Mouse (Mus musculus) adrenal gland, adult 18-20 months (tissue): Measurements from ENCODE around the gene Slc25a5. TPM values are rescaled to one million over a fixed set of nuclear protein-coding genes. Genes with fewer than 3 reads are reported as not detected.

Experiments
- DNase-seq, 2 experiments: peaks; one replicate each; pipeline ENCODE4 v3.0.0; 2021 to 2022; ENCODE audit warnings: low spot score in 2 of 2
- total RNA-seq, 2 experiments: library from RNA; stranded (reverse); gene quantifications; 1 replicate in 1 of 2; 2 replicates in 1 of 2; pipeline ENCODE4 v1.2.3; 2021

The Slc25a5 gene
- total RNA-seq, 2 experiments from 2014 or later = 441 to 551 TPM

DNA sequence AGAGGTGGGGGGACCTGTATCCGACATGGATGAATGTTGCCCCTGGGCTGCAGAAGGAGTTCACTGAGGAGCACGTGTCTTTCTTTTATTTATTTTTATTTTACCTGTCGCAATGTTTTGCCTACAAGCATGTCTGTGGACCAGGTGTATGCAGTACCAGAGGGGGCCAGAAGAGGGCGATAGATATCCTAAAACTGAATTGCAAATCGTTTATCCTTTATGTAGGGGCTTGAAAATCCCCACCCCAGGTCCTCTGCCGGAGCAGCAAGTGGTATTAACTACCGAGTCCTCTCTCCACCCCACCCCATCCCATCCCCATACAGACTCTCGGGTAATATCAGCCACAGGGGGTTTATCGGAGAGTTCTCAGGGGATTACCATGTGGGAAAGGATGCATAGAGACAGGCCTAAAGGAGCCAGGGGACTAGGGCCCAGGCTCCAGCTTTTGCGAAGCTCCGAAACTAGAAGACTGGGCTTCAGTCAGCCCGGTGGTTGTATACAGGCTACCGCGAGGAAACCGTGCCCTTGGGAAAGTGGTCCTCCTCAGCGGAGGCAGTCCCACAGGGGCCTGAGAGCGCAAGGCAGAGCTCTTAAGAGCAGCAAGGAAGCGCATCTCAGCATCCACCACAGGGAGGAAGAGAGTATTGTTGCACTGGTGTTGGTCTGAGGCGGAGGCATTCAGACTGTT is 38.1 kb downstream of the Slc25a5 start:
- peak; percentile 61 to 67 for DNase-seq

DNA sequence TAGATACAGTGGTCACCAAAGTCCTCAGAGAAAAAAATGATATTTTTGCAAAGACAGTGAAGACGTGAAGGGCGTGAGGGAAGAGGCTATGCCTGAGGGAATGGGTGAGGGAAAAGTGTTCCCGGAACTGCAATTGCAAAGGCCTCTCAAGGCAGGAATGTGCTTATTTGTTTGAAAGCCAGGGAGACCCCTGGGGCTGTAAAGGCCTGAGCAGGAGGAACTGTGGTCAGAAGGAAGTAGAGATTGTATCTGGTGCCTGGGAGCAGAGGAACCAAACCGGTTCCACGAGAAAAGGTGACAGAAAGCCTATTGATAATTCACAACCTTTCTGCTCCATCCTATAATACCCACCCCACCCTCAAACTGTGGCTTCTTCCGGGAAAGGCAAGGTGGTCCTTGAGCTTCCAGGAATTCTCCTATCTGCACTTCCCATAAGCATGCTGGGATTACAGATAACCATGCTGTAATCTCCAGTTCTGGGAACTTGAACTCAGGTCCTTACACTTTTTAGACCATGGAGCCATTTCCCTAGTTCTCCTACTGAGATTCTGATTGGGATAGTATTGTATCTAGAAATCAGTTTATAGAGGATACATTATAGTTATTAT is 41.7 kb downstream of the Slc25a5 start:
- DNase-seq = no peak

DNA sequence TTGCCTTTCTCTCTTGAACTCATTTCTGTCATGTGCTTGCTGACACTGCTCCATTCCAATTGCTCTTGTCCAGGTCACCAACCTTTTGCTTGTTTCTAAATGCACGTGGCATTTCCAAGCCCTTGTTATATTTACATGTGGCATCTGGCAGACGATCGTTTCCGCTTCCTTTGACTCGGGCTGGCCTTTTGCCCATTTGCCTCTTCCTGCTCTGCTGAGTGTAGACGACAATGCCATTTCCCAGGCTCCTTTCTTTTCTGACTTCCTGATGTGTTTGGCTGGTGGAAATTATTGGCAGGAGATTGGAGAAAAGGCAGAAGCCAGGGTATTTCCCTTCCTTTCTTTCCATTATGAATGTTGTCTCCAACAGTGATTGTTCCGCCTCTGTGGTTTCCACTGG is 43.9 kb downstream of the Slc25a5 start:
- no peak for DNase-seq

DNA sequence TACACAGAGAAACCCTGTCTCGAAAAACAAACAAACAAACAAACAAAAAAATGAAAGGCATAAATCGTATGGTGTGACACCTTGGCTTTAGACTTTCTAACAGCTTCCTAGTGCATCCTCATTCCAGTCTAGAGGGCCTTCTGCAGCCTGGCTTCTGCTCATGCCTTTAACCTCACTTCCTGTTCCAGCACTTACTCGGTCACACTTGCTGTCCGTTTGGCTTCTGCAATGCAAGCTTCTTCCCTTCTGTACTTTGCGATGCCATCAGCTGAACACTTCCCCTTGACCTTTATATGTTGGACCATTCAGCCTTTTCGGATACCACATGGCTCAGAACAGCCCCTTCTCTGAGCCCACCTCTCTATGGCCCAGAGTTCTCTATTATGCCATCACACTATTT is 46.2 kb downstream of the Slc25a5 start:
- DNase-seq = no peak

DNA sequence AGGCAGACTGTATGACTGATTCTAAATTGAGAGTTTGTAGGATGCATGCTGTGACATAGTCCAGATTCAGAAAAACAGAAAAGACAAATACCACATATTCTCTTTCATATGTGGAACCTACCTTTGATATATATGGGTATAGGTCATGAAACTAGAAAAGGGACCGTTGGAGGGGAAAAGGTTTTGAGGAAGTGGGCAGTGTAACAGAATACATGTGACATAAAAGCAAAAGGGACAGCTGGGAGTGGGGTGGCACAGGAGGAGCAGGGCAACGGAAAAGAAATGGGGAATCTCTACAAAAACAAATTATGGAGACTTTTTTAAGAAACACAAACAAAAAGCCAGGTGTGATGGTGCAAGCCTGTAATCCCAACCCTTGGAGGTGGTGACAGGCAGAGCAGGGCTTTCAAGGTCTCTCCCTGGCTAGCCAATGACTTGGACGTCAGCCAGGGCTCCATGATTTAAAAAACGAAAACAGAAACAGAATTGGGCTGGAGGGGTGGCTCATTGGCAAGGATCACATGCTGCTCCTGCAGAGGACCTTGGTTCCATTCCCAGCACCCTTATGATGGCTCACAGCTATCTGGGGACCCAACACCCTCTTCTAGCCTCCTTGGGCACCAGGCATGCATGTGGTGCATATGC is 48.0 kb downstream of the Slc25a5 start:
- DNase-seq = no peak

DNA sequence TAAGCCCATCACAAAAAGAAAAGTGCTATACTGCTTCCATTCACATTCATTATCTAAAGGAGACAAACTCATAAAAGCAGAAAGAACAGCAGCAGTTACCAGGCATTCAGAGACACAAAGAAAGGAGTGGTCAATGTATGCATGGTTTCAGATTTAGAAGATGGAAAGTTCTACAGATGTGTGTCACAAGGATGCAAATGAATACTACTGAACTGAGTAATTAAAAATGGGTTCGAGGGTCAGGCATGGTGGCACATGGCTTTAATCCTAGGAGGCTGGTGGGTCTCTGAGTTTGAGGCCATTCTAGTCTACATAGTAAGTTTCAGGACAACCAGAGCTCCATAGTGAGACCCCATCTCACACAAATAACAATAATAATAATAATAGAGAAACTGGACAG is 51.7 kb downstream of the Slc25a5 start:
- no peak for DNase-seq

Other genes starting within 250 kb of the Slc25a5 start
- gene Pgrmc1, start 197.4 kb upstream of the Slc25a5 start, total RNA-seq = 100 to 1,000 TPM; 295 to 585 TPM
- 1 to 10 TPM; 2.9 to 5.4 TPM for gene Akap17b, start 150.3 kb upstream of the Slc25a5 start, total RNA-seq
- 1 to 10 TPM; 1.2 to 2.1 TPM for gene Slc25a43, start 52.0 kb upstream of the Slc25a5 start, total RNA-seq
- 10 to 100 TPM; 57.3 to 74.1 TPM for gene Ube2a, start 78.2 kb downstream of the Slc25a5 start, total RNA-seq
- 10 to 100 TPM; 48.6 to 50.9 TPM for gene C330007P06Rik, start 78.5 kb downstream of the Slc25a5 start, total RNA-seq
- gene Nkrf, start 107.2 kb downstream of the Slc25a5 start, total RNA-seq = 10 to 100 TPM; 11.8 to 13.4 TPM
- 10 to 100 TPM; 17.2 to 18.5 TPM for gene Sept6, start 196.1 kb downstream of the Slc25a5 start, total RNA-seq